Mouse (Mus musculus): ENCODE data around the gene Caprin1.

Caprin1 gene

DNA sequence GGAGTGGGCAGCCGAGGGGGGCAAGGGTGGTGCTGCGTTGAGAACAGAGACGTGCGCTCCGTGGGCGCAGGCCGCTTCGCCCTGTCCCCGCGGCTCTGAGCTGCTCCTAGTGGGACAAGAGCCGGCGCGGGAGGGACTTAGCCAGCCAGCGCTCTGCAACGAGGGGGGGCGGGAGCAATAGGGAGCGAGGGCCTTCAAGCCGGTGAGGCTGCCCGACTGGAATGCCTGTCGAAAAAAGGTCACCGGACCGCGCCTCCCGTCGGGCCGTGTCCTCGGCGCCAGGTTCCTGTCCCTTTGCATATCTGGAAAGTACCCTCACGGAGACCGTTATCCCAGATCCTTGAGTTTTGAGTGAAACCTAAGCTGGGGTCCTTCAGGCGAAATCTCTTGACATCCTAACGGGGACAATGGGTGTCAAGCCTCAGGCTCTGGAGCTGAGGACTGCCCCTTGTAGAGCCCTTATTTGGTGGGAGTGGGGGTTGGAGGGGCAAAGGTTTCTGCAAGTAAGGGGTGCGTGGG lies at the start of gene Caprin1:
Gene Caprin1, minus strand, starts transcription at position 159 of the 519 bp plus-strand sequence.
- peak; percentile 98 for DNase-seq (ENCODE audit: low read depth, low spot score)

DNA sequence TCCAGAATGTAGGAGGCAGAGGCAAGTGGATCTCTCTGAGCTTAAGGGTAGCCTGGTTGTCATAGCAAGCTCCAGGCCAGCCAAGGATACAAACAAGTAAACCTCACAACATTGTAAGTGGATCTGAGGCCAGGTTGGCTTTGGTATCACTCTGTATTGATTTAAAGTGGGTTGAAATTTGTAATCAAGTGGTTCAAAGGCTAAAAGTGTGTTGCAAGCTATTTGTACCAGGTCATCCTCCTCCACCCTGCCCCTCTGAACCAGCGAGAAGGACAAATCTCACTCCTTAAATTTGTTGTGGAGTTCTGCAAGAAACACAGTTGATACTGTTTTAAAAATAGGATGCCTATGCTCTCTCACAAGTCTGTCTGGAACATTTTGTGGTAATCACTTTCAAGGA lies 49.4 kb upstream of the Caprin1 start:
- no peak for DNase-seq (ENCODE audit: low read depth, low spot score)

DNA sequence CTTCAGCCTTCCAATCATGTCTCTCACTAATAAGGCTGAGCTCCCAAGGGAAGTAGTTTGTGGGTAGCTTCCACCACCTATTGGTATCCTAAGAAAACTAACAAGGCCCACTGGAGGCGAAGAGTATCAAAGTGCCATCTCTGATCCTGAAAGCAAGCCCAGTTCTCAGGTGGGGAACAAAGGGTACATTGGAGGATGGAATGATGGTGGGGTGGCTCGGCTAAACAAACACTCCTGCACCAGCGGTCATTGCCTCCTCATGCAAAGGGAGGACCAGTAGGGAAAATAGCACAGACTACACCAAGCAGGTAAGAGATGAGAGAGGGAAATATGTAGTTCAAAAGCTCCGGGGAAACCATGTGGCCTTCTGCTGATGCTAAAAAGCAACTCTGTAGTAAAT lies 48.8 kb upstream of the Caprin1 start:
- DNase-seq (ENCODE audit: low read depth, low spot score): no peak

GRCm38 (mm10) chr2:103844016-103844415 lies 46.6 kb upstream of the Caprin1 start:
- DNase-seq (ENCODE audit: low read depth, low spot score): no peak

DNA sequence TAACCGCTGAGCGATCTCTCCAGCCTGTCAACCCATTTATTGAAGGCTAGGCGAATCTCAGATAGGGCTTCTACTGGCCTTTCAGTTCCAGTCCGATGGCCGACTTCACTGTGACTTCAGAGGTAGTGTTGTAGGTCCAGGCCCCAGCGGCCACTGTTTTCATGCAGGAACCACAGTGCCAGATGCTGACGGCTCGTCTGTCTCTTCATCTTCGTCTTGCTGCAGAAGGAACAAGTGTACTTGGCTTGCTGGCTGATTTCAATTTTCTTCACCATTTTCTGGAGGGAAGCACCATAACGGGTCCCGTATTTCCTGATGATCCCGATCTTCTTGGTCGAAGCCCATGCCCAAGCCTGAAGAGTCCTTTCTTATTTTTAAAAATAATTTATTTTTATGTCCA lies 45.9 kb upstream of the Caprin1 start:
- DNase-seq (ENCODE audit: low read depth, low spot score): no peak

GRCm38 (mm10) chr2:103842299-103842698 lies 44.9 kb upstream of the Caprin1 start:
- peak; percentile 21 for DNase-seq (ENCODE audit: low read depth, low spot score)

- no peak for DNase-seq (ENCODE audit: low read depth, low spot score)
These were observed 41.0 kb upstream of the Caprin1 start for GRCm38 (mm10) chr2:103838483-103838882.

DNA sequence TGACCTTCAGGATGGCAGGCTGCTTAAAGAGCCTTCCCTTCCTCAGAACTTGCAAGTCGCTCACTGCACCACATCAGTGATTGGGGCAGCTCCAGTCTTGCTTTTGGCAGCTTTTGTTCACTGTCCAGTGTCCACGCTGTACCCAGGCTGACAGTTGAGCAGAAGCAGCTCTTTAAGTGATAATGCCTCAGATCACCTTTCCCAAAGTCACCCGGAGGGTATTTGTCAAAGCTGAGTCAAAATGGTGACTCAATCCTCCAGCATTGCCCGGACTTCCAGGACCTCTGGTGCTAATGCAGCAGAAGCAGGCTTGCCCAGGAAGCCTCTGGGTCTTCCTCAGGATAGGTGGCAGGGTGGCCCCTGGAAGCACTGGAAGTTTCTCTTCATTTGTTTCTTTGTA lies 39.7 kb upstream of the Caprin1 start:
- no peak for DNase-seq (ENCODE audit: low read depth, low spot score)

DNA sequence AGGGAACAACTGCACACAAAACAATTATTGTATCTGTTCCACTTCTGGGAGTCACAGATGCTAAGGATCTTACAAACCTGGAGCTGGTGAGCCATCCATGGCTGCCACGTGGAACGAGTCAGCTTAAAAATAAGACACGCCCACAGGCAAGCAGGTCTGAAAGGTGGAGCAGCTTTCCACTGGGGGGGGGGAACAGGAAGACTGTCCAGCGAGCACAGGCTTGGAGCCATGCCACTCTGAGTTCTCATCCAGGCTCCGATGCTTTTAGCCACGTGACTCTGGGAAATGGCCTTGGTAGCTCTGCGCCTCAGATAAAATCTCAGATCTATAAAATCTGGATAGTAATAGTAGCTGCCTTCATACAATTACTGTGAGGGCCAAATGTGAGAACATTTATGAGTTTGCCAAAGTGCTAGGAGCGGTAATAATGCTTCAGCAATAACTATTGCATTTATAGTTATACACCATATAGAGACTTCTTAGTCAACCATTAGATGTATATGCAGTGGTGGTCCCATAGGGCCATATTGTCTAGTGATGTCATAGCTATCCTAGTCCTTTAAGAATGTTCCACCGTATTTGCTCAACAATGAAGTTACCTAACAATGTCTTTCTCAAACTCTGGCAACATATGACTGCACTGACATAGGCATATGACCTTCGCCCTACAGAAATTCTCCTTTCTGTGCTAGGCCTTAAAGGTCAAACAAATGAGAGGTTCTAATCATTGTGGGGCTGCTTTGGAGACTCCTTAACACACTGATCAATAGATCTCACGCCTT lies 38.4 kb upstream of the Caprin1 start:
- DNase-seq (ENCODE audit: low read depth, low spot score): no peak

GRCm38 (mm10) chr2:103833816-103834445 lies 36.5 kb upstream of the Caprin1 start:
- no peak for DNase-seq (ENCODE audit: low read depth, low spot score)

DNA sequence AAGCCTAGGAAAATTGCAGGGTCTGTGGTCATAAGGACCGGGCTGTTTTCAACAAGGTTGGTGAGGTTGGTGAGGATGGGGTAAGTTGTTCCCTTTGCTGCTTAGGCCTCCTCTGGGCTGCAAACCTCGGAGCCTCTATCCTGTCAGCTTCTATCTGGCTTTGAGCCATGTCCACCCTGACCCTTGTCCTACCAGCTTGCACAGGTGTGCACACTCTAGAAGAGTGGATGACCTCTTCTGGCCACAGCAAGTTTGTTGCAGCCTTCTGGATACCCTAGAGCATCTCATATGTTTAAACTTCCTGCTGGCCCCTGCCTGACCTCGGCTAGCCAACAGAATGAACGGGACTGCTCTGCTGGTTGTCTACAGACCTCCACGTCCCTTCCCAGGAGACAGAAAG lies 35.5 kb upstream of the Caprin1 start:
- DNase-seq (ENCODE audit: low read depth, low spot score): no peak

- no peak for DNase-seq (ENCODE audit: low read depth, low spot score)
These were observed 31.5 kb upstream of the Caprin1 start for GRCm38 (mm10) chr2:103828900-103829299.

- no peak for DNase-seq (ENCODE audit: low read depth, low spot score)
These were observed 27.5 kb upstream of the Caprin1 start for GRCm38 (mm10) chr2:103824916-103825315.

DNA sequence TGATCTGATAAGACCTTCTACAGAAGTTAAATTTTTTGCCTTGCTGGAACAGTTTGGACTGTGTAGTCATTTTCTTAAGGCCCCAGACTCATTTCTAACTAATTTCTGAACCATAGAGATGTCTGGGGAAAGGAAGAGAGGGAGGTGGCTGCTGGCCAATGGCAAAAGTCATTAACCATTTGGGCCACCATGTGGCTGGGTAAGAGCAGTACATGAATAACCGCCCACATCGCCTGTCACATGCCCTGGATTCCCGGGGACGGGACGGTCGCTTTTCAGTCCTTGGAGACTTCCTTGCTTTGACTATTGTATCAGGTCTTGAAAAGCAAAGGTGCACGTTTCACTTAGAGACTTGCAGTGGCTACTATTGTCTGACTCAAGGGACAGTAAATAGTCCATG lies 25.1 kb upstream of the Caprin1 start:
- DNase-seq (ENCODE audit: low read depth, low spot score): no peak

DNA sequence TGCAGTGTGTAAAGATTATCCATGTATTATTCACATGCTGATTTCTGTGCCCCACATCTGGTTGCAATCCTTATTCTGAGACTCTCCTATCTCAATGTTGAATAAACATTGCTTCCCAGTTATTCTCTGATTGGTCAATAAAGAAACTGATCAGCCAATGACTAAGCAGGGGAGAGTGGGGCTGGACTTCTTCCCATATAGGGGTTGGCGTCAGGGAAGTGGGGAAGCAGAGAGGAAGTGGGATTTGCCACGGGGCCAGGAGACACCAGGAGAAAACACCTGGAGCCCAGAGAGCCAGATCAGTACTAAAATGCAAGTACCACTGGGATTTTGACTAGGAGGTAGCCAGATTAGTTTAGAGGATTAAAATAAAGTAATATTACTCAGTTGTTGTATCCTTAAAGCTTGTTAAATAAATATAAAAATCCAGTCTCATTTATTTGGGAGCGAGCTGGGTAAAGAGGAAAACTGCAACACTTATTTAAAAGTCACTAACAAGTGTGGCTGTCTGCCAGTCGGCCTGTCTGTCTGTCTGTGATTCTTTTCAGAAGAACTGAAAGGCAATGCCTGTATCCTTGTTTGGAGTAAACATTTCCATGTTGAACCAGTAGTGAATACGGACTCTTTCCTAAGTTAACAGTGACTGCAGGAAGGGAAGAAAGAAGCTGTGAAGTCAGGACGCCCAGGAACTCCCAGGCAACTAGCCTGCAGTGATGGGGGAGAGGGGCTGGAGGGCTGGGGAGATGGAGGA lies 19.9 kb upstream of the Caprin1 start:
- no peak for DNase-seq (ENCODE audit: low read depth, low spot score)

DNA sequence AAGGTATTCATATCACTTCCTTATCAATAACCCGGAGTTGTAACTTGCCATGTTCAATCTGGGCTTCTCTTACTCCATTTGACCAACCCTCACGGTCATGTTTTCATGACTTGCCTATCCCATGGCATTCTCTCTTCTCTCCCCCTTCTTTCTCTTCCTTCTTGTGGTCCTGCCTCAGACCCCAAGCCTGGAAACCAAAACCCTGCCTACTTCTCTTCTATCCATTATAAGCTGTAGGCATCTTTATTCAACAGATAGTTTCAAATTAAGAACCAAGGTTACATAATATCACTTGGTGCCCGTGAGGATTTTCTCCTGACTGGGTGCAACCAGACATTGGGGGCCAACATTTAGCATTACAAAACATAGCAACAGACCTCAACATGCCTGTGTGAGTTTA lies 18.5 kb upstream of the Caprin1 start:
- DNase-seq (ENCODE audit: low read depth, low spot score): no peak

- no peak for DNase-seq (ENCODE audit: low read depth, low spot score)
These were observed 14.2 kb upstream of the Caprin1 start for GRCm38 (mm10) chr2:103811465-103812191.

GRCm38 (mm10) chr2:103810412-103810811 lies 13.0 kb upstream of the Caprin1 start:
- no peak for DNase-seq (ENCODE audit: low read depth, low spot score)

GRCm38 (mm10) chr2:103808466-103808865 lies 11.0 kb upstream of the Caprin1 start:
- no peak for DNase-seq (ENCODE audit: low read depth, low spot score)

DNA sequence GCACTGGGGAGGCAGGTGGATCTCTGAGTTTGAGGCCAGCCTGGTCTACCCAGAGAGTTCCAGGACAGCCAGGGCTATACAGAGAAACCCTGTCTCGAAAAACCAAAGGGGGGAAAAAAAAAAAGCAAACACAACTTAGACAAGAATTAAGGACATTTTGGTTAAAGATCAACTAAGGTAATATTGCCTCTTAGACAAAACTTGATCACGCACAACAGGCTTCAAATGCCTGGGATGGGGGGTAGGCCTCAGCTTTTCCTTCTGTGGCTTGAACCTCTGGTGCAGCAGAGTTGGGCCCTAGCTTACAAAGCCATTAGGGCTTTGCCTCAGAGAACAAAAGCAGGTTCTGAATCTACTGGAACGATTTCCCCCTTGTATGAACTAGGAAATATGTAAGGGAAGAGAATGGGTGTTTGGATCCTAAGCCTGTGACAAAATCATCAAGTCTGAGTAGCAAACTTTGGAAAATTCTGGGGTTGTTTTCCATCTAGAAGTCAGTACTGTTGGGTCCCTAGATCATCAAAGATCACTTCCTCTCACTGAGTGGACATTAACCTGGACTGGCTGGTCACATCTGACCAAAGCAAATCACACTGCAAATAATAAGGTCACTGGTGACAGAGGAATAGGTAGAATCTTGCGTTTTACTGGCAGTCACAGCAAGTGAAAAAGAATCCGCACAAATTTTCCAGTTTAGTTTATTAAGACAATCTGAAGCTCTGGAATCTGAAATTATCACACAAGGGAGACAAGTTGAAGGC lies 6.5 kb upstream of the Caprin1 start:
- DNase-seq (ENCODE audit: low read depth, low spot score): no peak

GRCm38 (mm10) chr2:103802422-103802821 lies 5.0 kb upstream of the Caprin1 start:
- DNase-seq (ENCODE audit: low read depth, low spot score): no peak

Data from brain, adult 2 months (tissue).